Mouse (Mus musculus) MEL (cell line): ENCODE measurements around the gene BC029722. TPM values are rescaled to one million over a fixed set of nuclear protein-coding genes. Genes with fewer than 3 reads are reported as not detected.

Source experiments
- DNase-seq: peaks from one replicate; pipeline ENCODE4 v3.0.0; 2011; ENCODE audit warnings: low read depth, low spot score
- H3K27ac ChIP-seq: 2 replicates; pipeline ENCODE4 v1.5.1; 2012; ENCODE audit warnings: low read depth, mild to moderate bottlenecking, control low read depth, low read length, moderate library complexity; ENCODE audit not compliant: control insufficient read depth
- H3K27me3 ChIP-seq, 2 experiments: fragments of 150-350 bp in 1 of 2; sonication (generic) in 1 of 2; 2 replicates each; pipeline ENCODE4 v1.6.1; 2012; ENCODE audit warnings: low read length in 2 of 2, mild to moderate bottlenecking in 2 of 2, improper control_type of control experiment in 1 of 2, moderate library complexity in 1 of 2; ENCODE audit not compliant: insufficient read depth in 2 of 2, control insufficient read depth in 1 of 2
- H3K36me3 ChIP-seq, 2 experiments: 2 replicates each; pipeline ENCODE4 v1.6.1; 2012 to 2014; ENCODE audit warnings: low read length in 2 of 2, improper control_type of control experiment in 1 of 2, inconsistent platforms in 1 of 2, mild to moderate bottlenecking in 1 of 2; ENCODE audit not compliant: insufficient read depth in 2 of 2, control insufficient read depth in 1 of 2
- H3K4me1 ChIP-seq, 2 experiments: fragments of 150-350 bp in 1 of 2; sonication (generic) in 1 of 2; 2 replicates each; pipeline ENCODE4 v1.6.1; 2012; ENCODE audit warnings: low read length in 2 of 2, improper control_type of control experiment in 1 of 2, mild to moderate bottlenecking in 1 of 2; ENCODE audit not compliant: insufficient read depth in 2 of 2, control insufficient read depth in 1 of 2
- H3K4me3 ChIP-seq, 2 experiments: fragments of 150-350 bp in 1 of 2; sonication (generic) in 1 of 2; 2 replicates each; pipeline ENCODE4 v1.5.1; 2012; ENCODE audit warnings: low read depth in 2 of 2, low read length in 2 of 2, mild to moderate bottlenecking in 2 of 2, moderate library complexity in 2 of 2, control low read depth in 1 of 2, improper control_type of control experiment in 1 of 2; ENCODE audit not compliant: control insufficient read depth in 1 of 2, insufficient read depth in 1 of 2
- H3K79me2 ChIP-seq: 2 replicates; pipeline ENCODE4 v1.6.1; 2012; ENCODE audit warnings: mild to moderate bottlenecking, low read length, moderate library complexity; ENCODE audit not compliant: control insufficient read depth, poor library complexity, insufficient read depth
- H3K9ac ChIP-seq: 2 replicates; pipeline ENCODE4 v1.6.1; 2012; ENCODE audit warnings: low read depth, mild to moderate bottlenecking, control low read depth, low read length, moderate library complexity; ENCODE audit not compliant: control insufficient read depth, poor library complexity, severe bottlenecking
- H3K9me3 ChIP-seq: fragments of 150-350 bp; sonication (generic); replicated peaks from 2 replicates; pipeline ENCODE4 v1.6.1; 2012; ENCODE audit warnings: mild to moderate bottlenecking, low read length, improper control_type of control experiment, moderate library complexity; ENCODE audit not compliant: insufficient read depth
- CHD1 ChIP-seq: IDR thresholded peaks from 2 replicates; pipeline ENCODE4 v1.6.1; 2012; ENCODE audit warnings: low read depth, mild to moderate bottlenecking, inconsistent platforms, low read length, improper control_type of control experiment
- CTCF ChIP-seq, 3 experiments: IDR thresholded peaks in 2 of 3; conservative IDR thresholded peaks in 1 of 3; 2 replicates each; pipeline ENCODE4 v1.5.1; 2011 to 2012; ENCODE audit warnings: low read length in 3 of 3, low read depth in 2 of 3, mild to moderate bottlenecking in 2 of 3, improper control_type of control experiment in 1 of 3, inconsistent platforms in 1 of 3, mixed read lengths in 1 of 3, moderate library complexity in 1 of 3; ENCODE audit not compliant: control insufficient read depth in 1 of 3, insufficient read depth in 1 of 3, poor library complexity in 1 of 3, severe bottlenecking in 1 of 3
- HCFC1 ChIP-seq: IDR thresholded peaks from 2 replicates; pipeline ENCODE4 v1.6.1; 2012; ENCODE audit warnings: low read depth, mild to moderate bottlenecking, inconsistent platforms, low read length, improper control_type of control experiment, moderate library complexity
- KAT2A ChIP-seq: conservative IDR thresholded peaks from 2 replicates; pipeline ENCODE4 v1.6.1; 2012; ENCODE audit warnings: low read depth, low read length, improper control_type of control experiment, inconsistent platforms
- MAX ChIP-seq: IDR thresholded peaks from 2 replicates; pipeline ENCODE4 v1.6.1; 2011; ENCODE audit warnings: low read length, improper control_type of control experiment
- MAZ ChIP-seq: IDR thresholded peaks from 2 replicates; pipeline ENCODE4 v1.6.1; 2012; ENCODE audit warnings: low read depth, mild to moderate bottlenecking, inconsistent platforms, low read length, improper control_type of control experiment
- MEF2A ChIP-seq: IDR thresholded peaks from 2 replicates; pipeline ENCODE4 v1.6.1; 2014; ENCODE audit warnings: low read depth, mild to moderate bottlenecking, inconsistent platforms, low read length, improper control_type of control experiment; ENCODE audit not compliant: poor library complexity, insufficient replicate concordance, severe bottlenecking; ENCODE audit errors: extremely low read depth
- MXI1 ChIP-seq: IDR thresholded peaks from 2 replicates; pipeline ENCODE4 v1.6.1; 2011; ENCODE audit warnings: mild to moderate bottlenecking, low read depth, low read length, improper control_type of control experiment
- POLR2AphosphoS2 ChIP-seq: IDR thresholded peaks from 2 replicates; pipeline ENCODE4 v1.6.1; 2011; ENCODE audit warnings: low read length, improper control_type of control experiment
- RAD21 ChIP-seq: IDR thresholded peaks from 2 replicates; pipeline ENCODE4 v1.6.1; 2011; ENCODE audit warnings: mild to moderate bottlenecking, low read depth, low read length, improper control_type of control experiment
- SIN3A ChIP-seq: IDR thresholded peaks from 2 replicates; pipeline ENCODE4 v1.6.1; 2012; ENCODE audit warnings: low read length, improper control_type of control experiment, inconsistent platforms
- TBP ChIP-seq: IDR thresholded peaks from 2 replicates; pipeline ENCODE4 v1.8.0; 2011; ENCODE audit warnings: low read depth, low read length, improper control_type of control experiment
- TCF12 ChIP-seq: IDR thresholded peaks from 2 replicates; pipeline ENCODE4 v1.6.1; 2014; ENCODE audit warnings: low read depth, mild to moderate bottlenecking, inconsistent platforms, low read length, improper control_type of control experiment, moderate library complexity
- ZKSCAN1 ChIP-seq: IDR thresholded peaks from 2 replicates; pipeline ENCODE4 v1.6.1; 2012; ENCODE audit warnings: low read depth, mild to moderate bottlenecking, inconsistent platforms, low read length, improper control_type of control experiment, moderate library complexity
- polyA plus RNA-seq, 2 experiments: library from polyadenylated mRNA; stranded (reverse) in 1 of 2; unstranded in 1 of 2; fragments of >175 nt in 1 of 2; fragments of >200 nt in 1 of 2; gene quantifications; 2 replicates each; pipeline versions ENCODE4 v1.2.1 to v1.2.4; 2012; ENCODE audit warnings: low replicate concordance in 2 of 2, low read depth in 1 of 2; ENCODE audit not compliant: insufficient read length in 2 of 2, insufficient read depth in 1 of 2, missing spikeins in 1 of 2
- total RNA-seq: library from RNA; depleted of rRNA; stranded (reverse); fragments of 300-350 nt; gene quantifications from 2 replicates; pipeline ENCODE4 v1.2.3, GENCODE M21; 2012

Gene BC029722
- total and polyA plus RNA-seq, 3 experiments, result 5.9 to 19.7 TPM; not detected in 1

DNA sequence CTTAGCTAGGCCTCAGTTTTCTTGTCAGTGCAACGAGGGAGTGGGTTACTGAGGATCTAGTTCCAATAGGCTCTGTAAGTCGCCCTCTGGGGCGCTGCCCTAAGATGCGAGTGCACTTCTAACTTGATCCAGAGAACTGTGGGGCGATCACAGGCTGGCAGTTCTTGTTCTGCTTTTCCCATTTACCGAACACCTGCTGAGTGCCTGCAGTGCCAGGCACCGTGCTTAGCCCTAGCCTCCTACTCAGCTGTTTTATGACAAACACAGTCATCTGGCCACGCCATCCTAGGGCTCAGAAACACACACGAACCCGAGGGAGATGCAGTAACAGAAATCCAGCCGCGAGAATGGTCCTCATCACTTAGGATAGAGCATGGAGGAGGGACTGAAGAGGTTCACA, 26.3 kb downstream of the BC029722 start:
- Histone ChIP-seq H3K9me3 (no peaks in the 10 kb centered on the region), H3K27me3 (peaks cover 8 to 10% of the 10 kb centered on the region in 2 experiments), H3K4me1 (no peaks in the 10 kb centered on the region)
- no peak for TF ChIP-seq RAD21
- TF ChIP-seq HCFC1, result no peak
- TF ChIP-seq MEF2A, result no peak
- TF ChIP-seq KAT2A, result no peak
- no peak for TF ChIP-seq SIN3A
- no peak for TF ChIP-seq ZKSCAN1
- TF ChIP-seq TCF12, result no peak
- TF ChIP-seq MAZ, result no peak
- no peak for TF ChIP-seq TBP
- TF ChIP-seq MXI1, result no peak
- no peak for TF ChIP-seq CHD1
- no peak for TF ChIP-seq CTCF (IDR thresholded peaks at IDR 0.05 in 2 of 3, conservative IDR thresholded peaks at IDR 0.05 in 1 of 3; ENCODE audit: control insufficient read depth in 1 of 3, insufficient read depth in 1 of 3, low read depth in 2 of 3, low read length in 3 of 3, poor library complexity in 1 of 3, severe bottlenecking in 1 of 3)
- TF ChIP-seq, all 39 proteins: peak for 0
- no peak for DNase-seq
- no peak overlapping the region for H3K4me3 ChIP-seq
- H3K27ac ChIP-seq, result no peak overlapping the region
- no peaks in the 10 kb centered on the region for H3K36me3 ChIP-seq
- no peak overlapping the region for H3K9ac ChIP-seq
- no peaks in the 10 kb centered on the region for H3K79me2 ChIP-seq

DNA sequence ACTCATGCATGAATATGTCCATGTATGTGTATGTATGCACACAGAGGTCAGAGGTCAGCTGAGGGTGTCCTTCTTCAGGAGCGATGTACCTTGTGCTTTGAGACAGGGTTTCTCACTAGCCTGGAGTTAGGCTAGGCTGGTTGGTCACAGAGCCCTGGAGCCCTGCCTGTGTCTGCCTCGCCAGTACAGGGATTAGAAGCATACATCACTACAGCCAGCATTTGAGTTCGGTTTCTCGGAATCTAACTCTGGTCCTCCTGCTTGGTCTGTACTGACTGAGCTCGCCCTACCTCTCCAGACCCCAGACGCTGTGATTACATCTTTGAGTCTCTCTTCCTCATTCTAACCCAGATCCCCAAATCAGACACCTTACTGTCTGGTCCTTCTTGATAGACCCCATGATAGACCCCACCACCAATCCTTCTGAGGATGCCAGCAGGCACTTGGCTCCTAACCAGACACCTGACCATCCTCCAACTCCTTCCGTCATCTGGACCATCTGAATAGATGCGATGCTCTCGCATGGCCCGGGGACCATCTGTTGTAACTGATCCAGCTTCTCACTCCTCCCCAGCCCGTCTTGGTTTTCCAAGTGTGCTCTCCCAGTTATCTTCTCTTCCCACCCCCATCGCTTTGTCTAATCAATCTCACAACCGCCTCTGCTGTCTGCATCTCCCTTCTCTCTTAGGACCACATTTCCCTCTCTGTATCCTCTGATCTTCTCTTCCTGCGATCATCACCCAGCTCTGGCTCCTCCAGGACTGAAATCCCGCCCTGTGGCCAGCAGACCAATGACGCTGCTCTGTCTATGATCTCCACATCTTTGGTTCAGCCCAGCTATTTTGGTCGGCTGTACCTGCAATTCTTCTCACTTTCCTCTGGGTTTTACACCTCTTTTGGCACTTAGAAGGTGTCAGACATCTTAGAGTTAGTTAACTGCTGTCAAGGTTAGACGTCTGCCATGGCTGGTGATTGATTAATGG, 31.0 kb downstream of the BC029722 start:
- Histone ChIP-seq H3K27ac (no peak overlapping the region), H3K79me2 (no peaks in the 10 kb centered on the region), H3K4me3 (no peak overlapping the region), H3K9me3 (no peaks in the 10 kb centered on the region), H3K4me1 (no peaks in the 10 kb centered on the region), H3K36me3 (no peaks in the 10 kb centered on the region), H3K27me3 (peaks cover 8 to 10% of the 10 kb centered on the region in 2 experiments), H3K9ac (no peak overlapping the region)
- no peak for TF ChIP-seq ZKSCAN1
- no peak for TF ChIP-seq POLR2AphosphoS2
- no peak for TF ChIP-seq TCF12
- no peak for TF ChIP-seq MXI1
- TF ChIP-seq MAX, result no peak
- DNase-seq, result no peak
